Mouse (Mus musculus) adrenal gland, postnatal 14 days (tissue): ENCODE measurements around the gene Cdc25a. TPM values are rescaled to one million over a fixed set of nuclear protein-coding genes. Genes with fewer than 3 reads are reported as not detected.

Experiments
- DNase-seq: peaks from one replicate; pipeline ENCODE4 v3.0.0; 2021; ENCODE audit warnings: mixed read lengths
- long read RNA-seq, 2 experiments: library from polyadenylated mRNA; stranded (forward); transcript quantifications; one replicate each; pipeline ENCODE4 v2.0.0; 2021
- total RNA-seq: library from RNA; stranded (reverse); gene quantifications from 2 replicates; pipeline ENCODE4 v1.2.3, GENCODE M21; 2021

Cdc25a gene
- 14.6 and 16.7 TPM in 2 replicates for total RNA-seq
- long read RNA-seq, experiment 1, transcript Cdc25a-201 (15 exons, 3,632 nt) = major isoform, 19 of 31 reads
- long read RNA-seq, experiment 1, partial matches to known transcripts = 0 of 31 reads
- long read RNA-seq, experiment 1, other reads (novel, unspliced or antisense) = 12 of 31 reads
- long read RNA-seq, experiment 2, transcript Cdc25a-201 (15 exons, 3,632 nt) = major isoform, 14 of 17 reads
- long read RNA-seq, experiment 2, partial matches to known transcripts = 1 of 17 reads
- long read RNA-seq, experiment 2, other reads (novel, unspliced or antisense) = 2 of 17 reads

GRCm38 (mm10) chr9:109874797-109875691 is at the start of gene Cdc25a:
Cdc25a (plus strand) TSS chr9:109875579.
- peak; percentile 98 for DNase-seq

GRCm38 (mm10) chr9:109825739-109826138 is 49.6 kb upstream of the Cdc25a start:
- DNase-seq = no peak

GRCm38 (mm10) chr9:109826181-109826580 is 49.2 kb upstream of the Cdc25a start:
- no peak for DNase-seq

- peak; percentile 92 for DNase-seq
These were observed 42.8 kb upstream of the Cdc25a start, which contains the start of gene Nme6 for GRCm38 (mm10) chr9:109832391-109833087. Nme6 (plus strand) TSS chr9:109832749.

GRCm38 (mm10) chr9:109833088-109833412 is 42.3 kb upstream of the Cdc25a start:
- peak; percentile 6 for DNase-seq

- peak; percentile 90 for DNase-seq
These were observed 26.0 kb upstream of the Cdc25a start, which contains the start of gene Camp for GRCm38 (mm10) chr9:109849312-109849758. Camp (minus strand) TSS chr9:109849617.

GRCm38 (mm10) chr9:109850099-109850498 is 25.3 kb upstream of the Cdc25a start:
- no peak for DNase-seq

GRCm38 (mm10) chr9:109854341-109854740 is 21.0 kb upstream of the Cdc25a start:
- no peak for DNase-seq

- DNase-seq = no peak
These were observed 19.4 kb upstream of the Cdc25a start for GRCm38 (mm10) chr9:109855947-109856346.

- DNase-seq = peak; percentile 90
These were observed 12.9 kb upstream of the Cdc25a start for GRCm38 (mm10) chr9:109862397-109863044.

- DNase-seq = no peak
These were observed 12.3 kb upstream of the Cdc25a start for GRCm38 (mm10) chr9:109863085-109863484.

GRCm38 (mm10) chr9:109866218-109866617 is 9.2 kb upstream of the Cdc25a start:
- DNase-seq = no peak

- DNase-seq = no peak
These were observed 4.3 kb upstream of the Cdc25a start for GRCm38 (mm10) chr9:109870983-109871572.

GRCm38 (mm10) chr9:109875695-109876601 is 569 bp downstream of the Cdc25a start:
- peak; percentile 80 for DNase-seq

GRCm38 (mm10) chr9:109876756-109877155 is 1.4 kb downstream of the Cdc25a start:
- DNase-seq = peak; percentile 75

GRCm38 (mm10) chr9:109877666-109878065 is 2.3 kb downstream of the Cdc25a start:
- no peak for DNase-seq

- DNase-seq = no peak
These were observed 3.9 kb downstream of the Cdc25a start for GRCm38 (mm10) chr9:109879305-109879704.

- peak; percentile 37 for DNase-seq
These were observed 10.9 kb downstream of the Cdc25a start for GRCm38 (mm10) chr9:109886259-109886658.

- DNase-seq = no peak
These were observed 11.9 kb downstream of the Cdc25a start for GRCm38 (mm10) chr9:109887321-109887720.

GRCm38 (mm10) chr9:109891501-109891900 is 16.1 kb downstream of the Cdc25a start:
- no peak for DNase-seq
